In genomic region chr8:124346852-124347523, GRCm38 (mm10) we compare ENCODE assay signal across 7 mouse cellular contexts.
DNase-seq lines count a peak whose midpoint lies in the region; ATAC-seq and TF ChIP-seq lines count a peak whose summit lies in the region.

No protein-coding gene starts in this region.

- H3K9me3 ChIP-seq in E14TG2a.4 (ENCODE audit: low read length) = no peaks in the 10 kb centered on the region
- no peaks in the 10 kb centered on the region for H3K9me3 ChIP-seq in heart, embryonic 14.5 days (ENCODE audit: control insufficient read depth, low read length)

- H3K36me3 ChIP-seq in E14TG2a.4 (ENCODE audit: insufficient read depth, low read length) = peaks cover 33% of the 10 kb centered on the region
- H3K36me3 ChIP-seq in heart, embryonic 14.5 days (ENCODE audit: control insufficient read depth, insufficient read depth, low read length) = peaks cover 40% of the 10 kb centered on the region

- peaks cover 11% of the 10 kb centered on the region for H3K4me1 ChIP-seq in E14TG2a.4 (replicated peaks; ENCODE audit: low read depth, low read length)
- H3K4me1 ChIP-seq in heart, embryonic 14.5 days (ENCODE audit: control insufficient read depth in 2 of 2, insufficient read depth in 2 of 2, low read length in 2 of 2) = peaks cover 5 to 7% of the 10 kb centered on the region in 2 experiments

- H3K9ac ChIP-seq in heart, embryonic 14.5 days (ENCODE audit: low read length) = no peak overlapping the region

- H3K27me3 ChIP-seq in E14TG2a.4 (ENCODE audit: insufficient read depth, low read length) = no peaks in the 10 kb centered on the region
- no peaks in the 10 kb centered on the region; the same call in 1 of the 2 replicates for H3K27me3 ChIP-seq in heart, embryonic 14.5 days (ENCODE audit: control insufficient read depth, insufficient read depth, low read length)

- WGBS in heart, embryonic 14.5 days = 34% methylated on average over 19 of the region's 19 CpGs

- peak; percentile 57 for DNase-seq in T-cell, adult 2 months (ENCODE audit: low spot score)
- peak; percentile 77 for DNase-seq in embryo, embryonic 11 days
- DNase-seq in kidney, postnatal 36 days = peak; percentile 38 to 84
- peak; percentile 76 for DNase-seq in lung, postnatal 14 days
- peak; percentile 73 for DNase-seq in right cerebral cortex, postnatal 14 days

- H3K27ac ChIP-seq in heart, embryonic 14.5 days (replicated peaks in 1 of 2; ENCODE audit: control insufficient read depth in 1 of 2, insufficient read depth in 1 of 2, low read depth in 2 of 2, low read length in 2 of 2) = 0 out of 4 replicates have a peak overlapping the region, but pooled peaks of 1 of the 2 experiments have one; percentile 0

- 0 out of 2 replicates have a peak overlapping the region, but pooled peaks have one; percentile 9 for H3K4me2 ChIP-seq in heart, embryonic 14.5 days (ENCODE audit: low read length)

- TF ChIP-seq CTCF in E14TG2a.4 (conservative IDR thresholded peaks at IDR 0.05; ENCODE audit: low read length) = peak; percentile 91

- no peak for ATAC-seq in heart, embryonic 14.5 days (ENCODE audit: insufficient number of reproducible peaks, insufficient read depth, low FRiP score, low read depth)

- H3K4me3 ChIP-seq in E14TG2a.4 (replicated peaks; ENCODE audit: low read length) = no peak overlapping the region
- H3K4me3 ChIP-seq in heart, embryonic 14.5 days (ENCODE audit: control insufficient read depth in 1 of 2, insufficient read depth in 1 of 2, low read depth in 1 of 2, low read length in 2 of 2) = no peak overlapping the region
